Mouse (Mus musculus): ENCODE results near the gene Pak3.
"Not testable (repeated sequence)": the region's sequence is repeated elsewhere in the genome, so short reads cannot be mapped to it uniquely, and the experiment has no call there.

Pak3 gene

GRCm38 (mm10) chrX:143518168-143518901, at the start of gene Pak3:
Gene Pak3, plus strand, starts transcription at chrX:143518591.
- peak; percentile 30 for DNase-seq (ENCODE audit: low spot score)

- peak; percentile 100 for DNase-seq (ENCODE audit: low spot score)
Measured at GRCm38 (mm10) chrX:143482866-143483265, 35.5 kb upstream of the Pak3 start.

GRCm38 (mm10) chrX:143501053-143501695, 17.2 kb upstream of the Pak3 start:
- no peak for DNase-seq (ENCODE audit: low spot score)

GRCm38 (mm10) chrX:143501776-143502365, 16.5 kb upstream of the Pak3 start:
- DNase-seq (ENCODE audit: low spot score): no peak

- DNase-seq (ENCODE audit: low spot score): no peak
Measured at GRCm38 (mm10) chrX:143518917-143519316, 526 bp downstream of the Pak3 start.

- not testable (repeated sequence) for DNase-seq (ENCODE audit: low spot score)
Measured at GRCm38 (mm10) chrX:143519454-143519853, 1.1 kb downstream of the Pak3 start.

GRCm38 (mm10) chrX:143520195-143520594, 1.8 kb downstream of the Pak3 start:
- no peak for DNase-seq (ENCODE audit: low spot score)

GRCm38 (mm10) chrX:143532331-143532730, 13.9 kb downstream of the Pak3 start:
- DNase-seq (ENCODE audit: low spot score): no peak

GRCm38 (mm10) chrX:143533574-143533973, 15.2 kb downstream of the Pak3 start:
- DNase-seq (ENCODE audit: low spot score): no peak

- DNase-seq (ENCODE audit: low spot score): no peak
Measured at GRCm38 (mm10) chrX:143542756-143543155, 24.4 kb downstream of the Pak3 start.

- no peak for DNase-seq (ENCODE audit: low spot score)
Measured at GRCm38 (mm10) chrX:143543186-143543793, 24.9 kb downstream of the Pak3 start.

- no peak for DNase-seq (ENCODE audit: low spot score)
Measured at GRCm38 (mm10) chrX:143573691-143574090, 55.3 kb downstream of the Pak3 start.

GRCm38 (mm10) chrX:143579925-143580324, 61.5 kb downstream of the Pak3 start:
- DNase-seq (ENCODE audit: low spot score): no peak

GRCm38 (mm10) chrX:143580458-143580959, 62.1 kb downstream of the Pak3 start:
- no peak for DNase-seq (ENCODE audit: low spot score)

GRCm38 (mm10) chrX:143606877-143607449, 88.6 kb downstream of the Pak3 start:
- no peak for DNase-seq (ENCODE audit: low spot score)

- peak; percentile 10 for DNase-seq (ENCODE audit: low spot score)
Measured at GRCm38 (mm10) chrX:143618734-143619133, 100.3 kb downstream of the Pak3 start.

- DNase-seq (ENCODE audit: low spot score): no peak
Measured at GRCm38 (mm10) chrX:143627767-143628166, 109.4 kb downstream of the Pak3 start.

- DNase-seq (ENCODE audit: low spot score): no peak
Measured at GRCm38 (mm10) chrX:143643936-143644335, 125.5 kb downstream of the Pak3 start.

- DNase-seq (ENCODE audit: low spot score): no peak
Measured at GRCm38 (mm10) chrX:143644807-143645206, 126.4 kb downstream of the Pak3 start.

- no peak for DNase-seq (ENCODE audit: low spot score)
Measured at GRCm38 (mm10) chrX:143654308-143655176, 136.2 kb downstream of the Pak3 start.

GRCm38 (mm10) chrX:143655177-143655492, 136.7 kb downstream of the Pak3 start:
- no peak for DNase-seq (ENCODE audit: low spot score)
